Mouse (Mus musculus): Measurements from ENCODE around the gene Snx29. TPM values are rescaled to one million over a fixed set of nuclear protein-coding genes. Genes with fewer than 3 reads are reported as not detected.

Snx29 gene
- polyA plus RNA-seq, 1 experiment from 2014 or later = 12.1 TPM

- 85% methylated on average over 4 of the region's 4 CpGs for WGBS
- Histone ChIP-seq H3K27ac (replicated peaks) (no peak overlapping the region), H3K9me3 (no peaks in the 10 kb centered on the region), H3K36me3 (replicated peaks) (no peaks in the 10 kb centered on the region), H3K4me1 (no peaks in the 10 kb centered on the region), H3K27me3 (replicated peaks; ENCODE audit: low read depth, poor library complexity, severe bottlenecking) (no peaks in the 10 kb centered on the region), H3K4me3 (no peak overlapping the region)
- no peak for DNase-seq (ENCODE audit: low spot score)
Observed at GRCm38 (mm10) chr16:11709382-11709781, 386.7 kb downstream of the Snx29 start.

GRCm38 (mm10) chr16:11709999-11710667 lies 387.4 kb downstream of the Snx29 start:
- H3K27me3 ChIP-seq (replicated peaks; ENCODE audit: low read depth, poor library complexity, severe bottlenecking) = no peaks in the 10 kb centered on the region
- DNase-seq (ENCODE audit: low spot score) = no peak
- H3K4me1 ChIP-seq = no peaks in the 10 kb centered on the region
- H3K36me3 ChIP-seq (replicated peaks) = no peaks in the 10 kb centered on the region
- WGBS = 60% methylated on average over 5 of the region's 5 CpGs
- H3K4me3 ChIP-seq = no peak overlapping the region
- no peak overlapping the region for H3K27ac ChIP-seq (replicated peaks)
- no peaks in the 10 kb centered on the region for H3K9me3 ChIP-seq

- Histone ChIP-seq H3K27ac (replicated peaks) (no peak overlapping the region), H3K27me3 (replicated peaks; ENCODE audit: low read depth, poor library complexity, severe bottlenecking) (no peaks in the 10 kb centered on the region), H3K36me3 (replicated peaks) (no peaks in the 10 kb centered on the region), H3K4me3 (no peak overlapping the region), H3K4me1 (no peaks in the 10 kb centered on the region), H3K9me3 (no peaks in the 10 kb centered on the region)
- whole genome bisulfite sequencing = 41% methylated on average over 2 of the region's 2 CpGs
- DNase-seq (ENCODE audit: low spot score) = no peak
Observed at GRCm38 (mm10) chr16:11713265-11713865, 390.7 kb downstream of the Snx29 start.

GRCm38 (mm10) chr16:11716932-11717331 lies 394.2 kb downstream of the Snx29 start:
- H3K4me1 ChIP-seq = no peaks in the 10 kb centered on the region
- no peak overlapping the region for H3K4me3 ChIP-seq
- DNase-seq (ENCODE audit: low spot score) = no peak
- no peaks in the 10 kb centered on the region for H3K36me3 ChIP-seq (replicated peaks)
- WGBS = 90% methylated on average over 1 of the region's 1 CpGs
- H3K27ac ChIP-seq (replicated peaks) = no peak overlapping the region
- no peaks in the 10 kb centered on the region for H3K9me3 ChIP-seq
- no peaks in the 10 kb centered on the region for H3K27me3 ChIP-seq (replicated peaks; ENCODE audit: low read depth, poor library complexity, severe bottlenecking)

GRCm38 (mm10) chr16:11725901-11726300 lies 403.2 kb downstream of the Snx29 start:
- DNase-seq (ENCODE audit: low spot score) = no peak
- no peak overlapping the region for H3K27ac ChIP-seq (replicated peaks)
- 83% methylated on average over 2 of the region's 2 CpGs for WGBS
- no peaks in the 10 kb centered on the region for H3K36me3 ChIP-seq (replicated peaks)
- no peaks in the 10 kb centered on the region for H3K27me3 ChIP-seq (replicated peaks; ENCODE audit: low read depth, poor library complexity, severe bottlenecking)
- no peak overlapping the region for H3K4me3 ChIP-seq
- no peaks in the 10 kb centered on the region for H3K9me3 ChIP-seq
- no peaks in the 10 kb centered on the region for H3K4me1 ChIP-seq

- no peak overlapping the region for H3K4me3 ChIP-seq
- no peak for DNase-seq (ENCODE audit: low spot score)
- no peaks in the 10 kb centered on the region for H3K36me3 ChIP-seq (replicated peaks)
- H3K9me3 ChIP-seq = no peaks in the 10 kb centered on the region
- WGBS = 90% methylated on average over 9 of the region's 9 CpGs
- H3K27ac ChIP-seq (replicated peaks) = no peak overlapping the region
- H3K4me1 ChIP-seq = no peaks in the 10 kb centered on the region
- H3K27me3 ChIP-seq (replicated peaks; ENCODE audit: low read depth, poor library complexity, severe bottlenecking) = no peaks in the 10 kb centered on the region
Observed at GRCm38 (mm10) chr16:11727331-11727730, 404.6 kb downstream of the Snx29 start.

- Histone ChIP-seq H3K36me3 (replicated peaks) (no peaks in the 10 kb centered on the region), H3K27me3 (replicated peaks; ENCODE audit: low read depth, poor library complexity, severe bottlenecking) (no peaks in the 10 kb centered on the region), H3K9me3 (no peaks in the 10 kb centered on the region), H3K27ac (replicated peaks) (no peak overlapping the region), H3K4me3 (no peak overlapping the region), H3K4me1 (no peaks in the 10 kb centered on the region)
- WGBS = 76% methylated on average over 3 of the region's 3 CpGs
- DNase-seq (ENCODE audit: low spot score) = no peak
Observed at GRCm38 (mm10) chr16:11728131-11728530, 405.4 kb downstream of the Snx29 start.

GRCm38 (mm10) chr16:11728627-11729026 lies 405.9 kb downstream of the Snx29 start:
- no peaks in the 10 kb centered on the region for H3K36me3 ChIP-seq (replicated peaks)
- no peaks in the 10 kb centered on the region for H3K4me1 ChIP-seq
- whole genome bisulfite sequencing = 75% methylated on average over 3 of the region's 3 CpGs
- DNase-seq (ENCODE audit: low spot score) = no peak
- H3K4me3 ChIP-seq = no peak overlapping the region
- no peaks in the 10 kb centered on the region for H3K27me3 ChIP-seq (replicated peaks; ENCODE audit: low read depth, poor library complexity, severe bottlenecking)
- H3K27ac ChIP-seq (replicated peaks) = no peak overlapping the region
- H3K9me3 ChIP-seq = no peaks in the 10 kb centered on the region

- no peak overlapping the region for H3K27ac ChIP-seq (replicated peaks)
- H3K27me3 ChIP-seq (replicated peaks; ENCODE audit: low read depth, poor library complexity, severe bottlenecking) = no peaks in the 10 kb centered on the region
- H3K36me3 ChIP-seq (replicated peaks) = no peaks in the 10 kb centered on the region
- WGBS = 90% methylated on average over 6 of the region's 6 CpGs
- H3K9me3 ChIP-seq = no peaks in the 10 kb centered on the region
- no peak overlapping the region for H3K4me3 ChIP-seq
- no peaks in the 10 kb centered on the region for H3K4me1 ChIP-seq
- no peak for DNase-seq (ENCODE audit: low spot score)
Observed at GRCm38 (mm10) chr16:11729111-11729510, 406.4 kb downstream of the Snx29 start.

- no peak overlapping the region for H3K4me3 ChIP-seq
- DNase-seq (ENCODE audit: low spot score) = no peak
- no peaks in the 10 kb centered on the region for H3K9me3 ChIP-seq
- WGBS = 80% methylated on average over 5 of the region's 5 CpGs
- H3K4me1 ChIP-seq = no peaks in the 10 kb centered on the region
- no peaks in the 10 kb centered on the region for H3K27me3 ChIP-seq (replicated peaks; ENCODE audit: low read depth, poor library complexity, severe bottlenecking)
- no peaks in the 10 kb centered on the region for H3K36me3 ChIP-seq (replicated peaks)
- no peak overlapping the region for H3K27ac ChIP-seq (replicated peaks)
Observed at GRCm38 (mm10) chr16:11729815-11730214, 407.1 kb downstream of the Snx29 start.

- no peaks in the 10 kb centered on the region for H3K27me3 ChIP-seq (replicated peaks; ENCODE audit: low read depth, poor library complexity, severe bottlenecking)
- no peaks in the 10 kb centered on the region for H3K4me1 ChIP-seq
- H3K4me3 ChIP-seq = no peak overlapping the region
- H3K9me3 ChIP-seq = no peaks in the 10 kb centered on the region
- H3K36me3 ChIP-seq (replicated peaks) = no peaks in the 10 kb centered on the region
- 86% methylated on average over 5 of the region's 5 CpGs for WGBS
- no peak for DNase-seq (ENCODE audit: low spot score)
- H3K27ac ChIP-seq (replicated peaks) = no peak overlapping the region
Observed at GRCm38 (mm10) chr16:11731014-11731535, 408.4 kb downstream of the Snx29 start.

GRCm38 (mm10) chr16:11738341-11738740 lies 415.6 kb downstream of the Snx29 start:
- 52% methylated on average over 7 of the region's 7 CpGs for WGBS
- Histone ChIP-seq H3K4me3 (no peak overlapping the region), H3K9me3 (no peaks in the 10 kb centered on the region), H3K36me3 (replicated peaks) (no peaks in the 10 kb centered on the region), H3K4me1 (no peaks in the 10 kb centered on the region), H3K27ac (replicated peaks) (no peak overlapping the region), H3K27me3 (replicated peaks; ENCODE audit: low read depth, poor library complexity, severe bottlenecking) (no peaks in the 10 kb centered on the region)
- DNase-seq (ENCODE audit: low spot score) = peak; percentile 67

GRCm38 (mm10) chr16:11741951-11742350 lies 419.2 kb downstream of the Snx29 start:
- Histone ChIP-seq H3K9me3 (no peaks in the 10 kb centered on the region), H3K4me1 (no peaks in the 10 kb centered on the region), H3K27ac (replicated peaks) (no peak overlapping the region), H3K4me3 (no peak overlapping the region), H3K27me3 (replicated peaks; ENCODE audit: low read depth, poor library complexity, severe bottlenecking) (no peaks in the 10 kb centered on the region), H3K36me3 (replicated peaks) (no peaks in the 10 kb centered on the region)
- WGBS = 78% methylated on average over 5 of the region's 5 CpGs
- no peak for DNase-seq (ENCODE audit: low spot score)

Measured in embryonic facial prominence, embryonic 10.5 days (tissue).